Mouse (Mus musculus) heart, embryonic 14.5 days (tissue): ENCODE measurements around the gene Hif3a. TPM values are rescaled to one million over a fixed set of nuclear protein-coding genes. Genes with fewer than 3 reads are reported as not detected.
A peak's percentile ranks its signal among the peaks of the same experiment; 100 is the strongest.

Source experiments
- ATAC-seq: fragments of 200-750 bp; cut with Nextera tagmentation; 2 replicates; pipeline ENCODE4 v1.8.0; 2017; ENCODE audit warnings: low read depth, moderate TSS enrichment; ENCODE audit not compliant: insufficient number of reproducible peaks, insufficient read depth, low FRiP score
- H3K27ac ChIP-seq, 2 experiments: fragments of 200-500 bp in 1 of 2; fragments of 300-500 bp in 1 of 2; sonication (generic) in 1 of 2; replicated peaks in 1 of 2; 2 replicates each; pipeline ENCODE4 v1.5.1; 2012 to 2014; ENCODE audit warnings: low read depth in 2 of 2, low read length in 2 of 2, control low read depth in 1 of 2, mild to moderate bottlenecking in 1 of 2, mixed read lengths in 1 of 2; ENCODE audit not compliant: control insufficient read depth in 1 of 2, insufficient read depth in 1 of 2
- H3K27me3 ChIP-seq: fragments of 300-500 bp; sonication (generic); 2 replicates; pipeline ENCODE4 v1.6.1; 2014; ENCODE audit warnings: mild to moderate bottlenecking, low read length, control low read depth; ENCODE audit not compliant: control insufficient read depth, insufficient read depth
- H3K36me3 ChIP-seq: fragments of 300-500 bp; sonication (generic); 2 replicates; pipeline ENCODE4 v1.6.1; 2014; ENCODE audit warnings: mild to moderate bottlenecking, control low read depth, low read length, mixed read lengths; ENCODE audit not compliant: control insufficient read depth, insufficient read depth
- H3K4me1 ChIP-seq, 2 experiments: fragments of 200-500 bp in 1 of 2; fragments of 300-500 bp in 1 of 2; sonication (generic) in 1 of 2; 2 replicates each; pipeline ENCODE4 v1.6.1; 2012 to 2014; ENCODE audit warnings: low read length in 2 of 2, control low read depth in 1 of 2, mixed read lengths in 1 of 2; ENCODE audit not compliant: control insufficient read depth in 2 of 2, insufficient read depth in 2 of 2
- H3K4me2 ChIP-seq: fragments of 300-500 bp; sonication (generic); 2 replicates; pipeline ENCODE4 v1.6.1; 2014; ENCODE audit warnings: mild to moderate bottlenecking, low read length
- H3K4me3 ChIP-seq, 2 experiments: fragments of 200-500 bp in 1 of 2; fragments of 300-500 bp in 1 of 2; sonication (generic) in 1 of 2; 2 replicates each; pipeline ENCODE4 v1.5.1; 2012 to 2014; ENCODE audit warnings: low read length in 2 of 2, mild to moderate bottlenecking in 2 of 2, control low read depth in 1 of 2, low read depth in 1 of 2, moderate library complexity in 1 of 2; ENCODE audit not compliant: control insufficient read depth in 1 of 2, insufficient read depth in 1 of 2
- H3K9ac ChIP-seq: fragments of 300-500 bp; sonication (generic); 2 replicates; pipeline ENCODE4 v1.6.1; 2014; ENCODE audit warnings: mild to moderate bottlenecking, low read length
- H3K9me3 ChIP-seq: fragments of 300-500 bp; sonication (generic); 2 replicates; pipeline ENCODE4 v1.6.1; 2016; ENCODE audit warnings: low read length, control low read depth; ENCODE audit not compliant: control insufficient read depth
- WGBS: fragments of 180-500 bp; shearing (Covaris S2); extraction: QIAGEN DNeasy Blood & Tissue Kit; methylation state at CpG from one replicate; pipeline ENCODE4 v1.1.7; 2014; 5-methylcytosine and 5-hydroxymethylcytosine counted together
- polyA plus RNA-seq: library from polyadenylated mRNA; unstranded; fragments of >200 nt; fragmentation: Nextera tagmentation; extraction: Ambion mirVana; gene quantifications from 2 replicates; pipeline ENCODE4 v1.2.1, GENCODE M21; 2014

The Hif3a gene
- polyA plus RNA-seq, 1 experiment from 2014 or later = 43.7 TPM

DNA sequence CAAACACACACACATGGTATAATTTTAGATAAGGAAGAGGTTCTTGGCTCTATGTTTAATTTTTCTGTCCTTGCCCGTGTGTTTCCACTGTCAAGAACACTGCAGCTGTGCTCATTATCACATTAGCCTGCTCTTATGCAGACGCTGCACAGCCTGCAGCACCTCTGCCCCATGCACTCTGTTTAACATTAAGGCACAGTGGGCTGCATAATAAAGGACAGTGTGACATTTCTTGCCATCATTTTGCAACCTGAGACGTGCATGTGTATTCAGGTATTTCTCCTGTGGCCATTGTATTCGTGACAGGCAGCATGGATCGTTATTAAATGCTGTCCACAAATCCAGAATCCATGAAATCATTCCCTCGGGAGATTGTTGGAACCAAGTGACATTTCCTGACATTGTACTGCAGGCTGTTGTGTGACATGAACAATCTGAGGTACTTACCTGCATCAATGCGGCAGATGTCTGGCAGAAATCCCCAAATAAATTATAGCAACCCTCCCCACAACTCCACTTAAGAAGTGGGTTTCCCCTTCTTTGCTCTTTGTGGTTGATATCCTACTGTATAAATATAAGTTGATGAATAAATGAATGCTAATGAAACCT is 74.6 kb downstream of the Hif3a start:
- Histone ChIP-seq H3K9ac (no peak overlapping the region), H3K4me3 (no peak overlapping the region), H3K4me2 (no peak overlapping the region), H3K4me1 (peaks cover 23 to 35% of the 10 kb centered on the region in 2 experiments), H3K36me3 (no peaks in the 10 kb centered on the region), H3K27me3 (no peaks in the 10 kb centered on the region), H3K9me3 (0 out of 2 replicates have a peak, but pooled peaks cover 2% of the 10 kb centered on the region), H3K27ac (peak overlapping the region in 1 of 2 experiments; percentile 14; a peak in 2 of 4 replicates)
- ATAC-seq = no peak
- 36% methylated on average over 7 of the region's 7 CpGs for WGBS

GRCm38 (mm10) chr7:16982859-16983568 is 79.2 kb downstream of the Hif3a start, which contains the start of gene Gm42372:
Gene Gm42372 (plus strand): TSS chr7:16983086.
- no peak within 1 kb of the TSS for H3K9ac ChIP-seq
- no peak for ATAC-seq
- no peaks in the 10 kb centered on the region for H3K36me3 ChIP-seq
- no peak within 1 kb of the TSS for H3K27ac ChIP-seq
- 31% methylated on average over 26 of the region's 26 CpGs for WGBS
- H3K27me3 ChIP-seq = no peaks in the 10 kb centered on the region
- peak within 1 kb of the TSS; percentile 27 for H3K4me2 ChIP-seq
- H3K4me3 ChIP-seq = no peak within 1 kb of the TSS
- peaks cover 7 to 19% of the 10 kb centered on the region in 2 experiments for H3K4me1 ChIP-seq
- no peaks in the 10 kb centered on the region for H3K9me3 ChIP-seq

Other genes with a start within 250 kb of the Hif3a start
- gene Strn4, start 246.5 kb downstream of the Hif3a start, polyA plus RNA-seq = 90.9 and 91.4 TPM in 2 replicates
- 30.3 and 30.9 TPM in 2 replicates for gene Fkrp, start 245.7 kb downstream of the Hif3a start, polyA plus RNA-seq
- 11.2 and 12.5 TPM in 2 replicates for gene Prkd2, start 219.5 kb downstream of the Hif3a start, polyA plus RNA-seq
- 13.2 and 13.8 TPM in 2 replicates for gene Dact3, start 187.1 kb downstream of the Hif3a start, polyA plus RNA-seq
- gene Gng8, start 170.6 kb downstream of the Hif3a start, polyA plus RNA-seq = 4.2 and 6.9 TPM in 2 replicates
- 0.38 and 0.57 TPM in 2 replicates for gene Ptgir, start 155.9 kb downstream of the Hif3a start, polyA plus RNA-seq
- gene Calm3, start 138.3 kb downstream of the Hif3a start, polyA plus RNA-seq = 119 and 152 TPM in 2 replicates
- gene Pnmal2, start 117.7 kb downstream of the Hif3a start, polyA plus RNA-seq = 2.8 TPM in 2 replicates
- 0.04 and 0.45 TPM in 2 replicates for gene Pnmal1, start 102.7 kb downstream of the Hif3a start, polyA plus RNA-seq
- gene Gm42372, start 79.3 kb downstream of the Hif3a start, polyA plus RNA-seq = 0.08 and 0.12 TPM in 2 replicates
- gene Ccdc8, start 69.7 kb downstream of the Hif3a start, polyA plus RNA-seq = 21.9 and 26.8 TPM in 2 replicates
- 88.4 and 89.1 TPM in 2 replicates for gene Ppp5c, start 34.5 kb downstream of the Hif3a start, polyA plus RNA-seq
- gene Psg16, start 11.6 kb upstream of the Hif3a start, polyA plus RNA-seq = 0.16 and 0.23 TPM in 2 replicates
- gene Ceacam3, start 87.9 kb upstream of the Hif3a start, polyA plus RNA-seq = not detected in 2 replicates
- not detected in 2 replicates for gene Psg29, start 141.1 kb upstream of the Hif3a start, polyA plus RNA-seq